Mouse (Mus musculus): ENCODE measurements around the gene Gm8271. TPM values are rescaled to one million over a fixed set of nuclear protein-coding genes. Genes with fewer than 3 reads are reported as not detected.
"Not testable (repeated sequence)": the region's sequence is repeated elsewhere in the genome, so short reads cannot be mapped to it uniquely, and the experiment has no call there.

Gene Gm8271
- polyA plus RNA-seq (2015; fragmentation: Nextera tagmentation; extraction: Ambion mirVana), result not detected in 2 replicates

DNA sequence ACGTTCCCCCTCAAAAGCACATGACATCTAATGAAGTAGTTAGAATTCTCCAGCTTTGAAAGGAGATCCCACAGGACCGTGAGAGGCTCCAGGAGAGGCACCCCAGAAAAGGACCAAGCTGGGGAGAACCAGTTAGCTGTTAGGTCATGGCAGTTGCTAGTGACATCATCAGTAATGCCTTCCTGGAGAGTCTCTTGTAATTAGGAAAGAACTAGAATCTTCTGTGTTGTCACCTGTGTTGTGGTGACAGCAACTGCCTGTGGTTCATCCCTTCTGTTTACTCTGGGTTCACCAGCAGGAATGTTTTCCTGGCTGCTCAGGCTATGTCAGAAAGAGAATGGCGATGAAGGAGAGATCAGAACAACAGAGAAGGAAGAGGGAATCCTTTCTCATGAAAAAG lies at the start of gene Gm8271:
Gene Gm8271, plus strand, starts transcription at position 301 of the 400 bp plus-strand sequence.
- H3K36me3 ChIP-seq; H3K9ac ChIP-seq; H3K4me1 ChIP-seq (replicated peaks); H3K27ac ChIP-seq; H3K4me3 ChIP-seq (replicated peaks); H3K9me3 ChIP-seq; ATAC-seq; H3K4me2 ChIP-seq (replicated peaks); H3K27me3 ChIP-seq (replicated peaks): not testable (repeated sequence)
- WGBS, result no CpG with 5 or more reads among the region's 3 CpGs

DNA sequence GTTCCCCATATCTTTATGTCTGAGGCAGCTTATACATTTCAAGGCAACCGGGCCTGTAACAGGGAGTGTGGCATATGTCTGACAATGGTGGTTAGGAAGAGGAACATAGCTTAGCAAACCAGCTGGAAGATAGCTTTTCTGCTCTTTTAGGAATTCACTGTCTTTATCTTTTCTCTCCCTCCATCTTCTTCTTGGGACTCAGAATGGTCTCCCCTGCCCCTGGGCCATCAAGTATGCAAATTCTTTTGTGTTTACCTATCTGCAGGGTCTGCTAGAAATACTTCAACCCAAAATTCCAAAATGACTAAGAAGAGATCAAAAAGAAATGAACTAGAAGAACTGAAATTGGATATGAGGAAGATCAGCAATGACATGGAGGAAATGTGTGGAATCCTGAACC lies 21.4 kb upstream of the Gm8271 start, which contains the start of gene Gm3317:
Gene Gm3317, plus strand, starts transcription at position 301 of the 400 bp plus-strand sequence.
- WGBS, result no CpG with 5 or more reads among the region's 1 CpGs
- not testable (repeated sequence) for H3K27me3 ChIP-seq (replicated peaks); ATAC-seq

More for the DNA sequence above, 21.4 kb upstream of the Gm8271 start, which contains the start of gene Gm3317:
- not testable (repeated sequence) for H3K9me3 ChIP-seq; H3K36me3 ChIP-seq; H3K4me2 ChIP-seq (replicated peaks); H3K9ac ChIP-seq; H3K4me1 ChIP-seq (replicated peaks); H3K4me3 ChIP-seq (replicated peaks); H3K27ac ChIP-seq

Other genes with a start within 250 kb of the Gm8271 start
- gene Gm8297, start 201.9 kb upstream of the Gm8271 start, polyA plus RNA-seq (2015; fragmentation: Nextera tagmentation; extraction: Ambion mirVana), result not detected in 2 replicates
- gene Gm3298, start 169.9 kb upstream of the Gm8271 start, polyA plus RNA-seq (2015; fragmentation: Nextera tagmentation; extraction: Ambion mirVana), result not detected in 2 replicates
- gene 4930555G01Rik, start 135.2 kb upstream of the Gm8271 start, polyA plus RNA-seq (2015; fragmentation: Nextera tagmentation; extraction: Ambion mirVana), result not detected in 2 replicates
- 0.37 and 0.53 TPM in 2 replicates for gene Gm8281, start 114.8 kb upstream of the Gm8271 start, polyA plus RNA-seq (2015; fragmentation: Nextera tagmentation; extraction: Ambion mirVana)
- not detected in 2 replicates for gene Gm8279, start 54.3 kb upstream of the Gm8271 start, polyA plus RNA-seq (2015; fragmentation: Nextera tagmentation; extraction: Ambion mirVana)
- gene Gm3317, start 21.3 kb upstream of the Gm8271 start, polyA plus RNA-seq (2015; fragmentation: Nextera tagmentation; extraction: Ambion mirVana), result not detected in 2 replicates
- not detected in 2 replicates for gene Gm3526, start 74.8 kb downstream of the Gm8271 start, polyA plus RNA-seq (2015; fragmentation: Nextera tagmentation; extraction: Ambion mirVana)
- gene Gm3542, start 149.1 kb downstream of the Gm8271 start, polyA plus RNA-seq (2015; fragmentation: Nextera tagmentation; extraction: Ambion mirVana), result not detected in 2 replicates
- not detected in 2 replicates for gene Gm3500, start 203.3 kb downstream of the Gm8271 start, polyA plus RNA-seq (2015; fragmentation: Nextera tagmentation; extraction: Ambion mirVana)